Mouse (Mus musculus) c-Kit-positive CD71-positive TER-119-positive erythroid progenitor cells, embryonic 14.5 days (primary cell): ENCODE results near the gene Tcf7l2.

Source experiments
- DNase-seq: peaks from one replicate; pipeline ENCODE4 v3.0.0-alpha.2; 2013; ENCODE audit warnings: low spot score

Tcf7l2 gene

GRCm38 (mm10) chr19:55914614-55915211 lies 173.1 kb downstream of the Tcf7l2 start:
- no peak for DNase-seq

- DNase-seq, result no peak
These were observed 173.9 kb downstream of the Tcf7l2 start for GRCm38 (mm10) chr19:55915506-55915905.

GRCm38 (mm10) chr19:55916211-55916610 lies 174.6 kb downstream of the Tcf7l2 start:
- no peak for DNase-seq

GRCm38 (mm10) chr19:55923789-55924426 lies 182.3 kb downstream of the Tcf7l2 start:
- DNase-seq, result no peak

- no peak for DNase-seq
These were observed 183.2 kb downstream of the Tcf7l2 start for GRCm38 (mm10) chr19:55924800-55925199.

GRCm38 (mm10) chr19:55925425-55925803 lies 183.8 kb downstream of the Tcf7l2 start:
- DNase-seq, result peak; percentile 94

GRCm38 (mm10) chr19:55925804-55926521 lies 184.3 kb downstream of the Tcf7l2 start:
- DNase-seq, result peak; percentile 55

- no peak for DNase-seq
These were observed 185.4 kb downstream of the Tcf7l2 start for GRCm38 (mm10) chr19:55926858-55927673.

GRCm38 (mm10) chr19:55927674-55928061 lies 186.0 kb downstream of the Tcf7l2 start:
- DNase-seq, result no peak

- DNase-seq, result no peak
These were observed 187.1 kb downstream of the Tcf7l2 start for GRCm38 (mm10) chr19:55928674-55929073.

GRCm38 (mm10) chr19:55931642-55932041 lies 190.0 kb downstream of the Tcf7l2 start:
- no peak for DNase-seq

- no peak for DNase-seq
These were observed 192.5 kb downstream of the Tcf7l2 start for GRCm38 (mm10) chr19:55933947-55934729.

- no peak for DNase-seq
These were observed 193.0 kb downstream of the Tcf7l2 start for GRCm38 (mm10) chr19:55934730-55935003.

- no peak for DNase-seq
These were observed 195.4 kb downstream of the Tcf7l2 start for GRCm38 (mm10) chr19:55937026-55937425.

GRCm38 (mm10) chr19:55938254-55939046 lies 196.8 kb downstream of the Tcf7l2 start:
- DNase-seq, result peak; percentile 93

GRCm38 (mm10) chr19:55939090-55939489 lies 197.5 kb downstream of the Tcf7l2 start:
- peak; percentile 71 for DNase-seq

GRCm38 (mm10) chr19:55939719-55940118 lies 198.1 kb downstream of the Tcf7l2 start:
- DNase-seq, result no peak

- no peak for DNase-seq
These were observed 199.1 kb downstream of the Tcf7l2 start for GRCm38 (mm10) chr19:55940538-55941252.

- DNase-seq, result peak; percentile 88
These were observed 199.9 kb downstream of the Tcf7l2 start for GRCm38 (mm10) chr19:55941253-55942125.
